Mouse (Mus musculus): Measurements from ENCODE around the gene Drosha. TPM values are rescaled to one million over a fixed set of nuclear protein-coding genes. Genes with fewer than 3 reads are reported as not detected.
"Not testable (repeated sequence)": the region's sequence is repeated elsewhere in the genome, so short reads cannot be mapped to it uniquely, and the experiment has no call there.

The Drosha gene
- total and polyA plus RNA-seq, 2 experiments from 2014 or later: 43.9 to 47.3 TPM

DNA sequence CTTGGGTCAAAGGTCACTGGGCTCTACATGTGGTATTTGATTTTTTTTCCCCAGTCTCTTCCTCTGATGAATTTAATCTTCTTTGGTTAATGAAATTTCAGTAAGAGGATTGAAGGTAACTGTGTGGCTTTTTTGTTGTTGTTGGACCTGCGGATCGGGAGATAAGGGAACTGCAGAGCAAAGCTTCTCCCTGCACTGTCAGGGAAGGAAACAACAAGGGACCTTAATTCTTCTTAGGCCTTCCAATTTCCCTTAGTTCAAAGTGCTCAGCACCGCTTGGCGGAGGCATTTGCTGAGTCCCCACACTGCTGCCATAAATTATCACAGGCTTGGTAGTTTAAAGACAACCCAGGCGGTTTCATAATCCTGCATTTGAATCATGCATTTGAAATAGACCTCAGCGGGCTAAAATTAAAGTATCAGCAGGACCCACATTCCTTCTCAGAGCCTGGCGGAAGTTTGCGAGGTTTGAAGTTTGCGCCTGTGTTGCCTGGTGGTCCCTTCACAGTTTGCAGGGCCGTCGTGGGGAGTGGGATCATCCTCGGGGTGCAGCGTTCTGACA lies 28.6 kb upstream of the Drosha start:
- H3K4me2 ChIP-seq (ENCODE audit: low read depth): no peak overlapping the region
- no peak overlapping the region for H3K4me3 ChIP-seq (ENCODE audit: low read depth, low read length)
- H3K9ac ChIP-seq: no peak overlapping the region
- H3K36me3 ChIP-seq (ENCODE audit: insufficient read depth): no peaks in the 10 kb centered on the region
- ATAC-seq (no peak), DNase-seq (no peak)
- H3K27me3 ChIP-seq (ENCODE audit: insufficient read depth, low read length): no peaks in the 10 kb centered on the region
- H3K4me1 ChIP-seq (ENCODE audit: insufficient read depth): no peaks in the 10 kb centered on the region
- H3K9me3 ChIP-seq (ENCODE audit: low read length): no peaks in the 10 kb centered on the region
- no peak overlapping the region for H3K27ac ChIP-seq (ENCODE audit: low read depth, low read length)
- TF ChIP-seq CTCF (IDR thresholded peaks at IDR 0.05; ENCODE audit: low read depth): no peak
- WGBS: 31% methylated on average over 13 of the region's 13 CpGs

GRCm38 (mm10) chr15:12798043-12798442 lies 26.6 kb upstream of the Drosha start:
- Histone ChIP-seq H3K9ac (no peak overlapping the region), H3K27me3 (ENCODE audit: insufficient read depth, low read length) (no peaks in the 10 kb centered on the region), H3K4me2 (ENCODE audit: low read depth) (no peak overlapping the region), H3K4me1 (ENCODE audit: insufficient read depth) (no peaks in the 10 kb centered on the region), H3K4me3 (ENCODE audit: low read depth, low read length) (no peak overlapping the region), H3K36me3 (ENCODE audit: insufficient read depth) (no peaks in the 10 kb centered on the region), H3K9me3 (ENCODE audit: low read length) (no peaks in the 10 kb centered on the region), H3K27ac (ENCODE audit: low read depth, low read length) (no peak overlapping the region)
- ATAC-seq (no peak), DNase-seq (no peak)
- WGBS: 81% methylated on average over 6 of the region's 6 CpGs
- no peak for TF ChIP-seq CTCF (IDR thresholded peaks at IDR 0.05; ENCODE audit: low read depth)

DNA sequence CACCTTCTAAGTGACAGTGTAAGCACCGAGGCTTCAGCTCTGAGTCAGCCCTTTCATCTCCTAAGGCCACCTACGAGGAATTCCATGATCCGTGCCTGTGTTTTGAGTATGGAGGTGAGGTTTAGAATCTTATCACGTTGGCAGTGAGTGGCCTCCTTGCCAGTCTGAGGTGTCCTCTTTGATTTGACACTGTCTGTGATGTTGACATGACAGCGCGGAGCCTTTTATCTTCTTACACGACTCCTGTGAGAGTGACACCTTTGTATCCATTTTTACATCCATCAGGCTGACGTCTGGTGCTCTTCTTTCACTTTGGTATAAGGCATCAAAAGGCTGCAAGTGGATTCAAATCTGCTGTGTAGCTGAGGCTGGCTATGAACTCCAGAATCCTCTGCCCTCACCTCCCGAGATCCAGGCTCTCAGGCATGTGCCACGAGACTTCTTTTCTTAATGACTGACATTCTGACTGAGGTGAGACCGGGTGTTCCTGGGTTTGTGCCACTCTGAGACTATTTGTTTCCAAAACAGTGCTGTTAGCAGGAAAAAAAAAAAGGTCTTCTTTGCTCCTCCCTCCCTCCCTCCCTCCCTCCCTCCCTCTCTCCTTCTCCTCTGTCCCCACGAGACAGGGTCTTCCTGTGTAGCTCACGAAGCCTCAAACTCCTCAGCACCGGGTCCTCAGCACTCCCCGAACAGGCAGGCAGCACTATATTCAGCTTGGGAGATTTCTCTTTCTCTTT lies 24.0 kb upstream of the Drosha start:
- DNase-seq (no peak), ATAC-seq (no peak)
- Histone ChIP-seq H3K4me1 (ENCODE audit: insufficient read depth) (no peaks in the 10 kb centered on the region), H3K27me3 (ENCODE audit: insufficient read depth, low read length) (no peaks in the 10 kb centered on the region), H3K36me3 (ENCODE audit: insufficient read depth) (no peaks in the 10 kb centered on the region), H3K4me2 (ENCODE audit: low read depth) (no peak overlapping the region), H3K4me3 (ENCODE audit: low read depth, low read length) (no peak overlapping the region), H3K9me3 (ENCODE audit: low read length) (no peaks in the 10 kb centered on the region), H3K9ac (no peak overlapping the region), H3K27ac (ENCODE audit: low read depth, low read length) (no peak overlapping the region)
- 53% methylated on average over 15 of the region's 15 CpGs for WGBS
- no peak for TF ChIP-seq CTCF (IDR thresholded peaks at IDR 0.05; ENCODE audit: low read depth)

- not testable (repeated sequence) for H3K4me1 ChIP-seq (ENCODE audit: insufficient read depth); H3K4me2 ChIP-seq (ENCODE audit: low read depth); H3K4me3 ChIP-seq (ENCODE audit: low read depth, low read length); H3K36me3 ChIP-seq (ENCODE audit: insufficient read depth); H3K9me3 ChIP-seq (ENCODE audit: low read length); ATAC-seq; H3K27me3 ChIP-seq (ENCODE audit: insufficient read depth, low read length); H3K9ac ChIP-seq; DNase-seq; H3K27ac ChIP-seq (ENCODE audit: low read depth, low read length)
- WGBS: 87% methylated on average over 2 of the region's 2 CpGs
Measured at GRCm38 (mm10) chr15:12801142-12801506, 23.5 kb upstream of the Drosha start.

DNA sequence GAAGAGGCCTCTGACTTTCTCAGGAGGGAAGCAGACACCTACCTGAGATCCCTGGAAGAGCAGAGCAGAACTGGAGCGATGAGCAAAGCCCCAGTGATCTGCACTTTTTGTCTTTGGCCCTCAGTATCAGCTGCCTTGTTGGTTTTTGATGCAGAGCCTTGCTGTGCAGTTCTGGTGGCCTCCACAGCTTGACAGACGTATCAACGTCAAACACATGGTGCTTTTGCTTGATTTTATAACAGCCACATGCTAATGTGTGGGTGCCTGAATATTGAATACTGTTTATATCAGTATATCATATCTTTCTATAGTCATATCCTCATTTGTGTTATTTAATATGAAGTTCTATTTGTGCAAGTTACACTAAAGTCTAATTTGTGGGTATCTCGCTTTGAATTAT lies 19.5 kb upstream of the Drosha start:
- Histone ChIP-seq H3K4me1 (ENCODE audit: insufficient read depth) (no peaks in the 10 kb centered on the region), H3K4me3 (ENCODE audit: low read depth, low read length) (no peak overlapping the region), H3K4me2 (ENCODE audit: low read depth) (no peak overlapping the region), H3K27ac (ENCODE audit: low read depth, low read length) (no peak overlapping the region), H3K27me3 (ENCODE audit: insufficient read depth, low read length) (no peaks in the 10 kb centered on the region), H3K36me3 (ENCODE audit: insufficient read depth) (peaks cover 27% of the 10 kb centered on the region), H3K9me3 (ENCODE audit: low read length) (no peaks in the 10 kb centered on the region), H3K9ac (no peak overlapping the region)
- TF ChIP-seq CTCF (IDR thresholded peaks at IDR 0.05; ENCODE audit: low read depth): no peak
- no peak for DNase-seq
- ATAC-seq: 0 out of 2 replicates have a peak, but pooled peaks have one; percentile 26
- WGBS: 81% methylated on average over 4 of the region's 4 CpGs

DNA sequence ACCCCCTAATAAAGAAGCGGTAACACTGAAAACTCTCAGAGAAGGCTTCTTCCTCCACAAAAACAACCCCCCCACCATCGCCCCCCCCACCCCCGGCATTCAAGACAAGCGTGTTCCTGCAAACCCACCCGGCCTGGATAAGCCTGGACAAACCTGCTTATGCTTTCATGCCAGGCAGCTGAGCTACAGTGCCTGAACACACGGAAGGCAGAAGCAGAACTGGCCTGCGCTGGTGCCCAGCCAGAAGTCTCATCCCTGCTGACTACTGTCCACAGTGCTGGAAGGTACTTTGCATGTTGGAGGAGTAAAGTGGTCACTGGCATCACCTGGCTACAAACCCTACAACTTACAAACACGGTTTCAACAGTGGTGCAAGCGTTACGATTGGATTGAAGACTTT lies 17.5 kb upstream of the Drosha start:
- no peak overlapping the region for H3K4me2 ChIP-seq (ENCODE audit: low read depth)
- WGBS: 94% methylated on average over 10 of the region's 10 CpGs
- no peaks in the 10 kb centered on the region for H3K4me1 ChIP-seq (ENCODE audit: insufficient read depth)
- H3K9me3 ChIP-seq (ENCODE audit: low read length): no peaks in the 10 kb centered on the region
- DNase-seq: no peak
- H3K27me3 ChIP-seq (ENCODE audit: insufficient read depth, low read length): no peaks in the 10 kb centered on the region
- H3K4me3 ChIP-seq (ENCODE audit: low read depth, low read length): no peak overlapping the region
- no peak overlapping the region for H3K27ac ChIP-seq (ENCODE audit: low read depth, low read length)
- ATAC-seq: no peak
- no peak for TF ChIP-seq CTCF (IDR thresholded peaks at IDR 0.05; ENCODE audit: low read depth)
- no peak overlapping the region for H3K9ac ChIP-seq
- peaks cover 46% of the 10 kb centered on the region for H3K36me3 ChIP-seq (ENCODE audit: insufficient read depth)

GRCm38 (mm10) chr15:12809305-12809704 lies 15.3 kb upstream of the Drosha start:
- no peak for TF ChIP-seq CTCF (IDR thresholded peaks at IDR 0.05; ENCODE audit: low read depth)
- H3K4me1 ChIP-seq (ENCODE audit: insufficient read depth): no peaks in the 10 kb centered on the region
- H3K27me3 ChIP-seq (ENCODE audit: insufficient read depth, low read length): no peaks in the 10 kb centered on the region
- no peak overlapping the region for H3K27ac ChIP-seq (ENCODE audit: low read depth, low read length)
- DNase-seq: no peak
- no peak overlapping the region for H3K4me3 ChIP-seq (ENCODE audit: low read depth, low read length)
- ATAC-seq: no peak
- H3K4me2 ChIP-seq (ENCODE audit: low read depth): no peak overlapping the region
- no peak overlapping the region for H3K9ac ChIP-seq
- H3K9me3 ChIP-seq (ENCODE audit: low read length): no peaks in the 10 kb centered on the region
- 86% methylated on average over 6 of the region's 6 CpGs for whole genome bisulfite sequencing
- H3K36me3 ChIP-seq (ENCODE audit: insufficient read depth): peaks cover 59% of the 10 kb centered on the region
